Comparison of ENCODE assay signal across 24 mouse cellular contexts in the genomic region with DNA sequence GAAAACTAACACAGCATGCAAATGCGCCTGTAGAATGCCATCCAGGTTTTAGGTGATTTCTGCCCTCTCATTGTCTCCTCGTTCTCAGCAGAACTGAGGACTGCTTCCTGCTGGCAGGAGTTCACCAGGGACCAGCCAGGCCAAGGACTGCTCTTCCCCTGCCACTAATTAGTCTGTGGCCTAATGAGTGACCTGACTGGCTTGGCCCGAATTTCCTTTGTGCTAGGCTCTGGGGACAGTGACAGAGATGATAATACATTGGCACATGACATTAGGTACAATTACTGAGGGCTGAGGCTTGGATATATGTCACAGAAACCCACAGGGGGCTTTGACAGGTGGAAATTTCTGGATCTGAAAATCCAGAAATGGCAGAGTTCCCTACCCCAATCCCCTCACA. TPM values are rescaled to one million over a fixed set of nuclear protein-coding genes. Genes with fewer than 3 reads are reported as not detected.
A peak's percentile ranks its signal among the peaks of the same experiment; 100 is the strongest.
DNase-seq lines count a peak whose midpoint lies in the region; ATAC-seq lines count a peak whose summit lies in the region.
"Had no signal": no experiment of that assay in that cellular context is flagged by ENCODE, and none has a peak within 500 bp of the region (broad histone marks: within the 10 kb centered on the region; RNA-seq: fewer than 3 reads in every experiment).

No protein-coding gene starts in this region.

- no peaks in the 10 kb centered on the region for H3K36me3 ChIP-seq in heart, embryonic 12.5 days
- H3K36me3 ChIP-seq: G1E had no signal

- no peaks in the 10 kb centered on the region for H3K4me1 ChIP-seq in heart, embryonic 12.5 days (replicated peaks)

- H3K27ac ChIP-seq in heart, embryonic 12.5 days (ENCODE audit: poor library complexity, severe bottlenecking) = no peak overlapping the region

- no peak overlapping the region for H3K4me2 ChIP-seq in heart, embryonic 12.5 days

- no peak for ATAC-seq in monocyte, adult 5-6 weeks (replicated peaks; ENCODE audit: insufficient number of reproducible peaks, low FRiP score, low TSS enrichment, poor library complexity, severe bottlenecking)
- no peak for ATAC-seq in heart, embryonic 12.5 days (ENCODE audit: insufficient number of reproducible peaks, low FRiP score)
- ATAC-seq: activated CD4-positive, CD25-positive, alpha-beta regulatory T cell, adult 4 months; CD4-positive, CD25-positive, alpha-beta regulatory T cell, adult 4 months; Patski had no signal

- DNase-seq in Muller cell, postnatal 12 days (ENCODE audit: inconsistent ontology term) = peak; percentile 63
- DNase-seq in retina, embryonic 14.5 days (ENCODE audit: low spot score) = peak; percentile 37
- DNase-seq in retina, postnatal 1 day = peak; percentile 53
- no peak for DNase-seq in spleen, postnatal 36 days (ENCODE audit: low spot score in 2 of 2)
- DNase-seq: adrenal gland, adult 2 months; adrenal gland, adult 8-10 months; adrenal gland, postnatal 10 days; adrenal gland, postnatal 14 days; adrenal gland, postnatal 25 days; adrenal gland, postnatal 36 days; B cell, adult 2 months; cerebellum, adult 11 months; cerebellum, adult 11-12 months; cerebellum, adult 18-20 months; cerebellum, adult 2 months had no signal

- no peak overlapping the region for H3K9ac ChIP-seq in heart, embryonic 12.5 days

- 0 out of 2 replicates have a peak, but pooled peaks cover 4% of the 10 kb centered on the region for H3K27me3 ChIP-seq in heart, embryonic 12.5 days (replicated peaks)
- H3K27me3 ChIP-seq: Patski had no signal

- 55% methylated on average over 3 of the region's 3 CpGs for WGBS in heart, embryonic 12.5 days

- H3K9me3 ChIP-seq in heart, embryonic 12.5 days (replicated peaks) = no peaks in the 10 kb centered on the region
- H3K9me3 ChIP-seq: G1E had no signal

- no peak overlapping the region for H3K4me3 ChIP-seq in heart, embryonic 12.5 days

RNA-seq across cellular contexts. Expression of gene Ttll9, which starts 14.7 kb away (rescaled TPM):
- total RNA-seq in monocyte, adult 5-6 weeks (2017) = not detected in 3 replicates
- polyA plus RNA-seq in heart, embryonic 12.5 days (2016; fragmentation: Nextera tagmentation; extraction: Ambion mirVana) = 0.24 and 0.38 TPM in 2 replicates
- total RNA-seq: adrenal gland, postnatal 25 days; G1E had no signal
- polyA plus RNA-seq: G1E had no signal

RNA-seq across cellular contexts. Expression of gene Dusp15, which starts 25.5 kb away (rescaled TPM):
- not detected in 3 replicates for total RNA-seq in monocyte, adult 5-6 weeks (2017)
- polyA plus RNA-seq in heart, embryonic 12.5 days (2016; fragmentation: Nextera tagmentation; extraction: Ambion mirVana) = 0.10 TPM in 1 of 2 replicates, not detected in the other
- total RNA-seq: MEL had no signal
- polyA plus RNA-seq: activated CD4-positive, CD25-positive, alpha-beta regulatory T cell, adult 4 months; G1E had no signal

RNA-seq across cellular contexts. Expression of gene Pdrg1, which starts 38.2 kb away (rescaled TPM):
- total RNA-seq in monocyte, adult 5-6 weeks (2017) = 38.7 to 88.5 TPM (median 51.6 TPM) in 3 replicates
- polyA plus RNA-seq in heart, embryonic 12.5 days (2016; fragmentation: Nextera tagmentation; extraction: Ambion mirVana) = 94.3 and 96.7 TPM in 2 replicates

RNA-seq across cellular contexts. Expression of gene Foxs1, which starts 44.0 kb away (rescaled TPM):
- not detected in 3 replicates for total RNA-seq in monocyte, adult 5-6 weeks (2017)
- 0.86 and 1.1 TPM in 2 replicates for polyA plus RNA-seq in heart, embryonic 12.5 days (2016; fragmentation: Nextera tagmentation; extraction: Ambion mirVana)
- total RNA-seq: G1E, MEL had no signal
- polyA plus RNA-seq: activated CD4-positive, CD25-positive, alpha-beta regulatory T cell, adult 4 months; CD4-positive, CD25-positive, alpha-beta regulatory T cell, adult 4 months; G1E had no signal

RNA-seq across cellular contexts. Expression of gene Xkr7, which starts 54.7 kb away (rescaled TPM):
- total RNA-seq in monocyte, adult 5-6 weeks (2017) = not detected in 3 replicates
- polyA plus RNA-seq in heart, embryonic 12.5 days (2016; fragmentation: Nextera tagmentation; extraction: Ambion mirVana) = not detected in 2 replicates
- total RNA-seq: CH12.LX, MEL had no signal
- polyA plus RNA-seq: activated CD4-positive, CD25-positive, alpha-beta regulatory T cell, adult 4 months; C2C12; CD4-positive, CD25-positive, alpha-beta regulatory T cell, adult 4 months; G1E; Patski had no signal

Comparison
In these comparisons a context has a peak if more than half of its experiments do, and no peak if none do; other contexts are left out.
1. DNase-seq: peak in Muller cell, postnatal 12 days (single experiment), retina, embryonic 14.5 days (single experiment) and retina, postnatal 1 day (single experiment); none in spleen, postnatal 36 days (0 of 2).